Mouse (Mus musculus) liver (tissue): Measurements from ENCODE around the gene Nfe2l1.
"Not testable (repeated sequence)": the region's sequence is repeated elsewhere in the genome, so short reads cannot be mapped to it uniquely, and the experiment has no call there.

Source experiments
- DNase-seq: peaks from one replicate; pipeline ENCODE4 v3.0.0-alpha.2; 2020; ENCODE audit warnings: mixed read lengths

Nfe2l1 gene

GRCm38 (mm10) chr11:96829813-96830538, at the start of gene Nfe2l1:
Nfe2l1 (minus strand) TSS chr11:96829968.
- peak; percentile 98 for DNase-seq

GRCm38 (mm10) chr11:96879359-96879758, 49.6 kb upstream of the Nfe2l1 start:
- DNase-seq, result no peak

- no peak for DNase-seq
Measured at GRCm38 (mm10) chr11:96878715-96879114, 48.9 kb upstream of the Nfe2l1 start.

- DNase-seq, result no peak
Measured at GRCm38 (mm10) chr11:96877071-96877470, 47.3 kb upstream of the Nfe2l1 start.

- DNase-seq, result no peak
Measured at GRCm38 (mm10) chr11:96876300-96877040, 46.7 kb upstream of the Nfe2l1 start.

GRCm38 (mm10) chr11:96875745-96876144, 46.0 kb upstream of the Nfe2l1 start:
- peak; percentile 70 for DNase-seq

GRCm38 (mm10) chr11:96875270-96875669, 45.5 kb upstream of the Nfe2l1 start:
- no peak for DNase-seq

GRCm38 (mm10) chr11:96873601-96874140, 43.9 kb upstream of the Nfe2l1 start:
- DNase-seq, result no peak

GRCm38 (mm10) chr11:96872441-96873379, 42.9 kb upstream of the Nfe2l1 start:
- DNase-seq, result peak; percentile 38

- DNase-seq, result peak; percentile 62
Measured at GRCm38 (mm10) chr11:96867149-96867548, 37.4 kb upstream of the Nfe2l1 start.

- DNase-seq, result no peak
Measured at GRCm38 (mm10) chr11:96863206-96863995, 33.6 kb upstream of the Nfe2l1 start.

- DNase-seq, result no peak
Measured at GRCm38 (mm10) chr11:96862534-96862933, 32.8 kb upstream of the Nfe2l1 start.

- peak; percentile 93 for DNase-seq
Measured at GRCm38 (mm10) chr11:96861878-96862289, 32.1 kb upstream of the Nfe2l1 start.

GRCm38 (mm10) chr11:96861446-96861845, 31.7 kb upstream of the Nfe2l1 start:
- DNase-seq, result no peak

GRCm38 (mm10) chr11:96860564-96860963, 30.8 kb upstream of the Nfe2l1 start:
- peak; percentile 81 for DNase-seq

GRCm38 (mm10) chr11:96859635-96860034, 29.9 kb upstream of the Nfe2l1 start:
- DNase-seq, result no peak

- no peak for DNase-seq
Measured at GRCm38 (mm10) chr11:96857446-96857845, 27.7 kb upstream of the Nfe2l1 start.

GRCm38 (mm10) chr11:96849681-96850467, 20.1 kb upstream of the Nfe2l1 start, which contains the start of gene Copz2:
Copz2 (plus strand) TSS chr11:96849870.
- peak; percentile 67 for DNase-seq

- DNase-seq, result not testable (repeated sequence)
Measured at GRCm38 (mm10) chr11:96849145-96849544, 19.4 kb upstream of the Nfe2l1 start.

GRCm38 (mm10) chr11:96848694-96849093, 18.9 kb upstream of the Nfe2l1 start:
- no peak for DNase-seq

- no peak for DNase-seq
Measured at GRCm38 (mm10) chr11:96847240-96847639, 17.5 kb upstream of the Nfe2l1 start.
